Mouse (Mus musculus): ENCODE results near the gene Il13. TPM values are rescaled to one million over a fixed set of nuclear protein-coding genes. Genes with fewer than 3 reads are reported as not detected.

Gene Il13
- polyA plus RNA-seq, 1 experiment from 2014 or later = not detected

GRCm38 (mm10) chr11:53652427-53652826 lies 17.9 kb upstream of the Il13 start:
- no peaks in the 10 kb centered on the region for H3K27me3 ChIP-seq
- no peak overlapping the region for H3K9ac ChIP-seq (replicated peaks)
- no peaks in the 10 kb centered on the region for H3K9me3 ChIP-seq
- no peak for ATAC-seq (ENCODE audit: low FRiP score, low read depth)
- peaks cover 41% of the 10 kb centered on the region for H3K36me3 ChIP-seq
- H3K4me1 ChIP-seq = no peaks in the 10 kb centered on the region
- H3K4me2 ChIP-seq (replicated peaks) = no peak overlapping the region
- H3K4me3 ChIP-seq = no peak overlapping the region
- H3K27ac ChIP-seq (replicated peaks) = no peak overlapping the region
- WGBS = 100% methylated on average over 2 of the region's 2 CpGs

GRCm38 (mm10) chr11:53651441-53651840 lies 16.9 kb upstream of the Il13 start:
- peaks cover 41% of the 10 kb centered on the region for H3K36me3 ChIP-seq
- H3K27ac ChIP-seq (replicated peaks) = no peak overlapping the region
- no peaks in the 10 kb centered on the region for H3K9me3 ChIP-seq
- no peaks in the 10 kb centered on the region for H3K4me1 ChIP-seq
- WGBS = 96% methylated on average over 4 of the region's 4 CpGs
- no peak overlapping the region for H3K9ac ChIP-seq (replicated peaks)
- no peaks in the 10 kb centered on the region for H3K27me3 ChIP-seq
- ATAC-seq (ENCODE audit: low FRiP score, low read depth) = no peak
- no peak overlapping the region for H3K4me2 ChIP-seq (replicated peaks)
- H3K4me3 ChIP-seq = no peak overlapping the region

DNA sequence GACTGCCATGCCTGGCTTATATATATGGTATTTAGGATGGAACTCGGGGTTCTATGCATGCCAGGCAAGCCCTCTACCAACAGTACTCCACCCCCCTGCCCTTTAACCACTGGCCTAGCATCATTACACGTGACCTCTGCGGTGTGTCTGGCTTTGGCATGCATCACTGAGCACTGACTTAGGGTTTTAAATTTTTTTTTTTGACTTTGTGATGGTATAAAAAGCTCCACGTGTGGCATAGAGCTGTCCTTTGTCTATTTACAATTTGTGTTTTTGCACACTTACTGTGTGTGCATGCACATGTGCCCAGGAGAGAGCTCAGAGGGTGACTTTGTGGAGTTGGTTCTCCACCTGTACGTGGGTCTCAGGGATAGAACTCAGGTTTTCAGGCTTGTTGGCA lies 9.5 kb upstream of the Il13 start:
- 67% methylated on average over 5 of the region's 5 CpGs for whole genome bisulfite sequencing
- Histone ChIP-seq H3K27me3 (no peaks in the 10 kb centered on the region), H3K9me3 (no peaks in the 10 kb centered on the region), H3K36me3 (no peaks in the 10 kb centered on the region), H3K4me2 (replicated peaks) (no peak overlapping the region), H3K4me3 (no peak overlapping the region), H3K9ac (replicated peaks) (no peak overlapping the region), H3K4me1 (no peaks in the 10 kb centered on the region), H3K27ac (replicated peaks) (no peak overlapping the region)
- ATAC-seq (ENCODE audit: low FRiP score, low read depth) = no peak

DNA sequence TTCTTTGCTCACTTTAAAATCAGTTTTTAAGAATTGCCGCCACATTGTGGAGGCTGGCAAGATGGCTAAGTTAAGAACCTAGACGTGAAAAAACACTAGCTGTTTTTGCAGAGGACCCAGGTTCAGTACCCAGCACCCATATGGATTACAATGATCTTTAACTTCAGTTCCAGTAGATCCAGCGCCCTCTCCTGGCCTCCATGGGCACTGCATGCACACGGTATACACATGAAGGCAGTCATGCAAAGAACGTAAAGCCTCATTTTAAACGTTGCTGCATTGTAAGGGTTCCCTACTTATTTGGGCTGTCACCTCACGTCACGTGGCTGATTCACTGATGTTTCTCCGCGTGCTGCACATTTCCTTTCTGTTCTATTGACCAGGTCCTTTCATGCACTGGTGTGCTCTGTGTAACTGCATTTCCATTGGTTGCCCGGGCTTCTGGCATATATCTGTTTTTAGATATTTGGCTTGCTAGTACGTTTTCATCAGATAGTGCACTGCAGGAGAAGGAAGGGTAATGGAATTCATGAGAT lies 8.3 kb upstream of the Il13 start:
- no peaks in the 10 kb centered on the region for H3K36me3 ChIP-seq
- no peaks in the 10 kb centered on the region for H3K4me1 ChIP-seq
- 77% methylated on average over 12 of the region's 12 CpGs for WGBS
- H3K27ac ChIP-seq (replicated peaks) = no peak overlapping the region
- H3K27me3 ChIP-seq = peaks cover under 1% of the 10 kb centered on the region
- no peak overlapping the region for H3K4me3 ChIP-seq
- no peak overlapping the region for H3K9ac ChIP-seq (replicated peaks)
- no peak for ATAC-seq (ENCODE audit: low FRiP score, low read depth)
- H3K9me3 ChIP-seq = no peaks in the 10 kb centered on the region
- H3K4me2 ChIP-seq (replicated peaks) = no peak overlapping the region

- no peak overlapping the region for H3K4me3 ChIP-seq
- no peaks in the 10 kb centered on the region for H3K36me3 ChIP-seq
- no peak for ATAC-seq (ENCODE audit: low FRiP score, low read depth)
- no peak overlapping the region for H3K27ac ChIP-seq (replicated peaks)
- H3K27me3 ChIP-seq = peaks cover 37% of the 10 kb centered on the region
- no peak overlapping the region for H3K9ac ChIP-seq (replicated peaks)
- H3K4me2 ChIP-seq (replicated peaks) = no peak overlapping the region
- H3K4me1 ChIP-seq = peaks cover 11% of the 10 kb centered on the region
- no peaks in the 10 kb centered on the region for H3K9me3 ChIP-seq
- WGBS = 86% methylated on average over 10 of the region's 10 CpGs
Measured at GRCm38 (mm10) chr11:53637803-53638260, 3.3 kb upstream of the Il13 start.

DNA sequence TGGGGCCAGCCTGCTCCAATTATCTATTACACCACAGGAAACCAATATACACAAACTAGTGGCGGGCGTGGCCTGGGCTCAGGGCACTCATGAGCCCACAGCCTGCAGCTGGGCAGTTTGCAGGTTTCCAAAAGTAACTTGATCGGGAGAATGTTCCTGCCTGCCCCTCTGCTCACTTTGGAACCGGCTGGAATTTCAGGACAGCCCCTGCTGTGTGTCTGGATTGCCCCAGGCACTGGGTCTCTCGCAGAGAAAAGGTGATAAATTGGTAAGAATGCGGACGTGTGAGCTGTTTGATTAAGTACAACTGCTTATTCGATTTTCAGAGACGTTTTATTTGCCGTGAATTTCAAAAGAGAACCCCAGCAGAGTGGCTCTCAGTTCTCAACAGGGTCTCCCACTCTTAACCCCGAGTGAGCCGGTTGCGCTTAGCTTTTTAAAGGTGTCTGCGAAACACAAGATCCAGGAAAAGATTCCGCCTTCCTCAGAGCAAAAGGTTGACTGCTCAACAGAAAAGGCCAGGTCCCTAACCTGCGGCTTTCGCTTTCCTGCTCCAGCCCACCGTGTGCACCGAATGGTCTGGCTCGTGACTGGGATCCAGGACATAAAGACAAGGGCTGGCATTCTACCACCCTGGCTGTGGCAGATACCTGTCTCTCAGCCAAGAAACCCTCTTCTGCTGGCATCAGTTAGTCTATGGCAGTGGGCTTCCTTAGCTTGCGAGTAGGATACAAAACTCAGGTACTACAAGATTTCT lies 2.7 kb upstream of the Il13 start:
- H3K27me3 ChIP-seq = peaks cover 37% of the 10 kb centered on the region
- no peak overlapping the region for H3K27ac ChIP-seq (replicated peaks)
- no peaks in the 10 kb centered on the region for H3K9me3 ChIP-seq
- no peak for ATAC-seq (ENCODE audit: low FRiP score, low read depth)
- WGBS = 24% methylated on average over 21 of the region's 21 CpGs
- H3K36me3 ChIP-seq = no peaks in the 10 kb centered on the region
- no peak overlapping the region; the same call in 1 of the 2 replicates for H3K4me2 ChIP-seq (replicated peaks)
- H3K4me3 ChIP-seq = no peak overlapping the region
- H3K4me1 ChIP-seq = peaks cover 11% of the 10 kb centered on the region
- H3K9ac ChIP-seq (replicated peaks) = no peak overlapping the region

GRCm38 (mm10) chr11:53636183-53636646 lies 1.7 kb upstream of the Il13 start:
- peak overlapping the region; percentile 62 for H3K4me2 ChIP-seq (replicated peaks)
- 2% methylated on average over 39 of the region's 40 CpGs for WGBS
- peaks cover 11% of the 10 kb centered on the region for H3K4me1 ChIP-seq
- no peaks in the 10 kb centered on the region for H3K9me3 ChIP-seq
- H3K9ac ChIP-seq (replicated peaks) = peak overlapping the region; percentile 34; the same call in 1 of the 2 replicates
- no peaks in the 10 kb centered on the region for H3K36me3 ChIP-seq
- peaks cover 37% of the 10 kb centered on the region for H3K27me3 ChIP-seq
- H3K4me3 ChIP-seq = peak overlapping the region; percentile 35
- H3K27ac ChIP-seq (replicated peaks) = no peak overlapping the region
- no peak for ATAC-seq (ENCODE audit: low FRiP score, low read depth)

DNA sequence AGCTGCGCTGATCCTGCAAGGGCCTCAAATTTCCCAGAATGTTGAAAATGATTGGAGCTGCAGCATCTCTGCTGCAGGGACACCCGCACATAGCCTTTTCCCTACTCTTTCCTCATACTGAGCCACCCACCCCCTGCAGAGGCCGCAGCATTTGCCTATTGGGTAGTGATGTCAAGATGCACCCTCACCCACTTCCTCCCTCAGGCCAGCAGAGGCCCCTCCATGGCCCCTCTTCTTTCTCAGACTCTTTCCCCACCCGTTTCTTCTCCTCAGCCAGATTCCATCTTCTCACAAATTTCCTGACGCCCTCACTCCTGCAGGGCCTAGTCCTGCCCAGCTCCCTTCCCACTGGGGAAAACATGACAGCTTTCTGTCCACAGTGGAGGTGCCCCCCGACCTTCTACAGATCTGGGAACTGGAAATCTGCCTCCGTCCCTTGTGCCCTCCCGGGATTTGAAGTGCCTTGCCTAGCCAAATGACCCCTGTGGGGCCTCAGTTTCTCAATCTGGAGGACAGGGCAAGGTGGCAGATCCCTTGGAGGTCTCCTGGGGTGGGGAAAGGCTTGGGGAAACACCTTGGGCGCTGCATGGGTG lies 1.2 kb upstream of the Il13 start:
- Histone ChIP-seq H3K36me3 (no peaks in the 10 kb centered on the region), H3K4me1 (peaks cover 11% of the 10 kb centered on the region), H3K4me3 (peak overlapping the region; percentile 35), H3K9me3 (no peaks in the 10 kb centered on the region), H3K27me3 (peaks cover 37% of the 10 kb centered on the region), H3K9ac (replicated peaks) (peak overlapping the region; percentile 34; the same call in 1 of the 2 replicates), H3K27ac (replicated peaks) (no peak overlapping the region), H3K4me2 (replicated peaks) (peak overlapping the region; percentile 62)
- WGBS = 37% methylated on average over 9 of the region's 9 CpGs
- ATAC-seq (ENCODE audit: low FRiP score, low read depth) = no peak

- H3K27me3 ChIP-seq = peaks cover 37% of the 10 kb centered on the region
- H3K4me3 ChIP-seq = no peak overlapping the region
- no peaks in the 10 kb centered on the region for H3K36me3 ChIP-seq
- 93% methylated on average over 7 of the region's 7 CpGs for WGBS
- H3K9ac ChIP-seq (replicated peaks) = no peak overlapping the region
- peaks cover 11% of the 10 kb centered on the region for H3K4me1 ChIP-seq
- no peak overlapping the region for H3K27ac ChIP-seq (replicated peaks)
- H3K4me2 ChIP-seq (replicated peaks) = no peak overlapping the region
- no peaks in the 10 kb centered on the region for H3K9me3 ChIP-seq
- ATAC-seq (ENCODE audit: low FRiP score, low read depth) = no peak
Measured at GRCm38 (mm10) chr11:53633644-53634043, 858 bp downstream of the Il13 start.

DNA sequence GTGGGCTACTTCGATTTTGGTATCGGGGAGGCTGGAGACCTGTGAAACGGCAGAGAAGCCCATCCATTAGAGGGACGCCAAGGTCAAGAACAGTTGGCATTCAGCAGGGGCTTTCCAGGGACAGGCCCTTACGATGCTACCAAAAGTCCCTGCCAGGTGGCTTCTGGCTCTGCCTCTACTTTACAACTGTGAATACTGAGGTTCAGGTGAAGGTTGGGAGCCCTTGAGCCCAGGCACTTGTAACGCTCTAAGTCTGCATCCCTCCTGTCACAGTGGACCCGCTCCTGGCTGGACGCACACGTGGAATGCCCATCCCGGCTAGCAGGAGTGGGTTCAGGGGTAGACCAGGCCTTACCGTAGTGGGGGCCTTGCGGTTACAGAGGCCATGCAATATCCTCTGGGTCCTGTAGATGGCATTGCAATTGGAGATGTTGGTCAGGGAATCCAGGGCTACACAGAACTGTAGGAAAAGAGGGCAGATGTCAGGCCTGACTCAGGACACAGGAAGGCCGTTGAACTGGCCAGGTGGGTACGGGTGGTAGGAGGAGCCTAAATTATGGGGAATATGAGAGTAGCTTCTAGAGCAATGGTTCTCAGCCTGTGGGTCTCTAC lies 2.3 kb downstream of the Il13 start:
- peaks cover 37% of the 10 kb centered on the region for H3K27me3 ChIP-seq
- no peaks in the 10 kb centered on the region for H3K36me3 ChIP-seq
- ATAC-seq (ENCODE audit: low FRiP score, low read depth) = no peak
- no peak overlapping the region for H3K27ac ChIP-seq (replicated peaks)
- no peak overlapping the region for H3K9ac ChIP-seq (replicated peaks)
- no peak overlapping the region for H3K4me3 ChIP-seq
- H3K9me3 ChIP-seq = no peaks in the 10 kb centered on the region
- no peak overlapping the region for H3K4me2 ChIP-seq (replicated peaks)
- H3K4me1 ChIP-seq = peaks cover 11% of the 10 kb centered on the region
- WGBS = 69% methylated on average over 14 of the region's 14 CpGs

DNA sequence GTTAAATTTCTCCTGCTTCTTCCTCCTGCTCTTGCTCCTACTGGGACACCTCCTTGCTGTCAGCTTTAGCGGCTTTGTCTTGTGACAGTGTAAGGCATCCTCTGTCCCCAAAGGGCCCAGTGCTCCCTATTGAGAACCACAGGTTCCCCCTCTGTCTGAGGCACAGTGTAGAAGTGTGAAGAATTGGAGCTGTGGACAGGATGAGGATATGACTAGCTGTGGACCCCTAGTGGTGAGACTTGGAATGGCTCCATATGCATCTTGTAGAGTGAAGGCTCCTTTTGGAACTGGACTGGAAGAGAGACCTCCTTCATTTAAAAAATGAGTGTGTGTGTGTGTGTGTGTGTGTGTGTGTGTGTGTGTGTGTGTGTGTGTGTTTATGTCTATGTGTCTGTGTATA lies 6.6 kb downstream of the Il13 start:
- peak; percentile 52; the same call in 1 of the 2 replicates for ATAC-seq (ENCODE audit: low FRiP score, low read depth)

More for the DNA sequence above, 6.6 kb downstream of the Il13 start:
- H3K4me2 ChIP-seq (replicated peaks) = no peak overlapping the region
- WGBS = 16% methylated on average over 1 of the region's 1 CpGs
- H3K36me3 ChIP-seq = no peaks in the 10 kb centered on the region
- 0 out of 2 replicates have a peak, but pooled peaks cover 4% of the 10 kb centered on the region for H3K9me3 ChIP-seq
- no peak overlapping the region for H3K27ac ChIP-seq (replicated peaks)
- no peak overlapping the region for H3K4me3 ChIP-seq
- H3K9ac ChIP-seq (replicated peaks) = no peak overlapping the region
- H3K4me1 ChIP-seq = no peaks in the 10 kb centered on the region
- H3K27me3 ChIP-seq = peaks cover 8% of the 10 kb centered on the region
